Mouse (Mus musculus) kidney, postnatal 0 days (tissue): ENCODE measurements around the gene Lfng. TPM values are rescaled to one million over a fixed set of nuclear protein-coding genes. Genes with fewer than 3 reads are reported as not detected.

ENCODE experiments used
- ATAC-seq: fragments of 200-750 bp; cut with Nextera tagmentation; replicated peaks from 2 replicates; pipeline ENCODE4 v1.8.0; 2017; ENCODE audit warnings: low read depth, moderate number of reproducible peaks, moderate TSS enrichment, moderate library complexity; ENCODE audit not compliant: low FRiP score
- DNase-seq: peaks from one replicate; pipeline ENCODE4 v3.0.0-alpha.2; 2016; ENCODE audit warnings: low spot score
- H3K27ac ChIP-seq: fragments of 300-500 bp; sonication (generic); 2 replicates; pipeline ENCODE4 v1.5.1; 2014; ENCODE audit warnings: mild to moderate bottlenecking
- H3K27me3 ChIP-seq: fragments of 300-500 bp; sonication (generic); 2 replicates; pipeline ENCODE4 v1.6.1; 2014; ENCODE audit warnings: low read length, mixed read lengths; ENCODE audit not compliant: insufficient read depth
- H3K36me3 ChIP-seq: fragments of 300-500 bp; sonication (generic); 2 replicates; pipeline ENCODE4 v1.6.1; 2014; ENCODE audit warnings: low read length, mixed read lengths; ENCODE audit not compliant: insufficient read depth
- H3K4me1 ChIP-seq: fragments of 300-500 bp; sonication (generic); replicated peaks from 2 replicates; pipeline ENCODE4 v1.6.1; 2014; ENCODE audit warnings: antibody characterized with exemption, low read length, mixed read lengths; ENCODE audit not compliant: insufficient read depth
- H3K4me2 ChIP-seq: fragments of 300-500 bp; sonication (generic); 2 replicates; pipeline ENCODE4 v1.6.1; 2014; ENCODE audit warnings: mild to moderate bottlenecking, low read length, moderate library complexity, mixed read lengths
- H3K4me3 ChIP-seq: fragments of 300-500 bp; sonication (generic); replicated peaks from 2 replicates; pipeline ENCODE4 v1.5.1; 2014; ENCODE audit warnings: low read depth, low read length
- H3K9ac ChIP-seq: fragments of 300-500 bp; sonication (generic); 2 replicates; pipeline ENCODE4 v1.6.1; 2014; ENCODE audit warnings: low read depth, low read length
- H3K9me3 ChIP-seq: fragments of 300-500 bp; sonication (generic); replicated peaks from 2 replicates; pipeline ENCODE4 v1.6.1; 2016; ENCODE audit warnings: low read length, inconsistent platforms, mixed read lengths
- CTCF ChIP-seq: IDR thresholded peaks from 2 replicates; pipeline ENCODE4 v1.5.1; 2016; ENCODE audit warnings: antibody characterized with exemption, low read depth, mild to moderate bottlenecking, moderate library complexity
- WGBS: fragments of 180-500 bp; shearing (Covaris S2); extraction: QIAGEN DNeasy Blood & Tissue Kit; methylation state at CpG from one replicate; pipeline ENCODE4 v1.1.7; 2014; 5-methylcytosine and 5-hydroxymethylcytosine counted together
- polyA plus RNA-seq: library from polyadenylated mRNA; unstranded; fragments of >200 nt; fragmentation: Nextera tagmentation; extraction: Ambion mirVana; gene quantifications from 2 replicates; pipeline ENCODE4 v1.2.1, GENCODE M21; 2015

Gene Lfng
- polyA plus RNA-seq, 1 experiment from 2014 or later: 28.8 TPM

GRCm38 (mm10) chr5:140611611-140612185 lies 4.6 kb downstream of the Lfng start:
- no peak for TF ChIP-seq CTCF
- H3K9me3 ChIP-seq: no peaks in the 10 kb centered on the region
- peak overlapping the region; percentile 30 for H3K4me3 ChIP-seq
- peak overlapping the region; percentile 77 for H3K27ac ChIP-seq
- H3K9ac ChIP-seq: peak overlapping the region; percentile 49
- H3K4me2 ChIP-seq: peak overlapping the region; percentile 81
- ATAC-seq (no peak), DNase-seq (peak; percentile 73)
- 22% methylated on average over 15 of the region's 15 CpGs for WGBS
- no peaks in the 10 kb centered on the region for H3K27me3 ChIP-seq
- peaks cover 23% of the 10 kb centered on the region for H3K36me3 ChIP-seq
- peaks cover 43% of the 10 kb centered on the region for H3K4me1 ChIP-seq

- Histone ChIP-seq H3K27me3 (no peaks in the 10 kb centered on the region), H3K9ac (no peak overlapping the region), H3K36me3 (peaks cover 23% of the 10 kb centered on the region), H3K27ac (no peak overlapping the region), H3K9me3 (no peaks in the 10 kb centered on the region), H3K4me3 (no peak overlapping the region), H3K4me2 (peak overlapping the region; percentile 81), H3K4me1 (peaks cover 39% of the 10 kb centered on the region)
- DNase-seq (no peak), ATAC-seq (no peak)
- TF ChIP-seq CTCF: no peak
- 69% methylated on average over 18 of the region's 18 CpGs for WGBS
These were observed 5.1 kb downstream of the Lfng start for GRCm38 (mm10) chr5:140612191-140612590.

GRCm38 (mm10) chr5:140614141-140614540 lies 7.0 kb downstream of the Lfng start:
- ATAC-seq (no peak), DNase-seq (no peak)
- 94% methylated on average over 10 of the region's 10 CpGs for WGBS
- no peak overlapping the region for H3K9ac ChIP-seq
- no peak for TF ChIP-seq CTCF
- no peaks in the 10 kb centered on the region for H3K9me3 ChIP-seq
- no peak overlapping the region for H3K4me3 ChIP-seq
- no peak overlapping the region for H3K4me2 ChIP-seq
- no peaks in the 10 kb centered on the region for H3K27me3 ChIP-seq
- peaks cover 23% of the 10 kb centered on the region for H3K36me3 ChIP-seq
- H3K4me1 ChIP-seq: peaks cover 32% of the 10 kb centered on the region
- H3K27ac ChIP-seq: no peak overlapping the region

GRCm38 (mm10) chr5:140614837-140615236 lies 7.7 kb downstream of the Lfng start:
- DNase-seq (no peak), ATAC-seq (no peak)
- no peak for TF ChIP-seq CTCF
- WGBS: 88% methylated on average over 4 of the region's 4 CpGs
- H3K9me3 ChIP-seq: no peaks in the 10 kb centered on the region
- no peak overlapping the region for H3K9ac ChIP-seq
- no peak overlapping the region for H3K4me2 ChIP-seq
- no peak overlapping the region for H3K27ac ChIP-seq
- H3K36me3 ChIP-seq: peaks cover 23% of the 10 kb centered on the region
- H3K4me1 ChIP-seq: peaks cover 25% of the 10 kb centered on the region
- no peak overlapping the region for H3K4me3 ChIP-seq
- no peaks in the 10 kb centered on the region for H3K27me3 ChIP-seq

- no peak for DNase-seq
- H3K4me1 ChIP-seq: peaks cover 18% of the 10 kb centered on the region
- no peak for ATAC-seq
- H3K9me3 ChIP-seq: no peaks in the 10 kb centered on the region
- TF ChIP-seq CTCF: no peak
- H3K27ac ChIP-seq: no peak overlapping the region
- no peaks in the 10 kb centered on the region for H3K27me3 ChIP-seq
- H3K36me3 ChIP-seq: peaks cover 23% of the 10 kb centered on the region
- H3K9ac ChIP-seq: no peak overlapping the region
- H3K4me3 ChIP-seq: no peak overlapping the region
- WGBS: 74% methylated on average over 10 of the region's 10 CpGs
- H3K4me2 ChIP-seq: no peak overlapping the region
These were observed 8.4 kb downstream of the Lfng start for GRCm38 (mm10) chr5:140615321-140616109.

- Histone ChIP-seq H3K36me3 (peaks cover 23% of the 10 kb centered on the region), H3K27ac (no peak overlapping the region), H3K9me3 (no peaks in the 10 kb centered on the region), H3K27me3 (no peaks in the 10 kb centered on the region), H3K4me1 (peaks cover 12% of the 10 kb centered on the region), H3K9ac (no peak overlapping the region), H3K4me2 (no peak overlapping the region), H3K4me3 (no peak overlapping the region)
- ATAC-seq (no peak), DNase-seq (no peak)
- TF ChIP-seq CTCF: no peak
- 79% methylated on average over 6 of the region's 6 CpGs for WGBS
These were observed 9.0 kb downstream of the Lfng start for GRCm38 (mm10) chr5:140616110-140616503.
